Mouse (Mus musculus) myocyte (in vitro differentiated cells): ENCODE measurements at regions not wholly inside any gene's neighbourhood (a gene's known extent, or its start where the extent isn't known, plus 50 kb on each side); places are given as distances from the start of the nearest gene placed in this dataset.

Source experiments
- H3K27me3 ChIP-seq: one replicate; pipeline ENCODE4 v1.6.1; 2011; ENCODE audit not compliant: control insufficient read depth, insufficient read depth, insufficient read length
- H3K36me3 ChIP-seq: one replicate; pipeline ENCODE4 v1.6.1; 2011; ENCODE audit not compliant: control insufficient read depth, insufficient read depth
- H3K4me2 ChIP-seq: one replicate; pipeline ENCODE4 v1.6.1; 2011; ENCODE audit warnings: low read depth, control low read depth
- H3K4me3 ChIP-seq: one replicate; pipeline ENCODE4 v1.5.1; 2011; ENCODE audit warnings: mild to moderate bottlenecking, control low read depth, moderate library complexity
- H3K79me2 ChIP-seq: one replicate; pipeline ENCODE4 v1.6.1; 2011; ENCODE audit not compliant: control insufficient read depth, insufficient read depth
- H3ac ChIP-seq: one replicate; pipeline ENCODE4 v1.6.1; 2011; ENCODE audit not compliant: control insufficient read depth, insufficient read length
- CEBPB ChIP-seq: IDR thresholded peaks from 2 replicates; pipeline ENCODE4 v1.6.1; 2011; ENCODE audit warnings: mild to moderate bottlenecking, moderate library complexity; ENCODE audit not compliant: poor library complexity, insufficient read depth, severe bottlenecking
- E2F4 ChIP-seq: IDR thresholded peaks from one replicate; pipeline ENCODE4 v1.6.1; 2011; ENCODE audit warnings: mild to moderate bottlenecking, control low read depth, moderate library complexity; ENCODE audit not compliant: insufficient read depth
- MAX ChIP-seq: IDR thresholded peaks from one replicate; pipeline ENCODE4 v1.6.1; 2011; ENCODE audit warnings: low read depth, mild to moderate bottlenecking, control low read depth
- MYOD1 ChIP-seq, 3 experiments: IDR thresholded peaks; one replicate each; pipeline ENCODE4 v1.6.1; 2011; ENCODE audit warnings: control low read depth in 2 of 3, low read depth in 2 of 3, mild to moderate bottlenecking in 2 of 3, moderate library complexity in 1 of 3; ENCODE audit not compliant: insufficient read length in 2 of 3, control insufficient read depth in 1 of 3
- MYOG ChIP-seq, 3 experiments: IDR thresholded peaks; one replicate each; pipeline ENCODE4 v1.6.1; 2011; ENCODE audit warnings: control low read depth in 2 of 3, low read depth in 2 of 3, mild to moderate bottlenecking in 2 of 3; ENCODE audit not compliant: insufficient read length in 2 of 3, control insufficient read depth in 1 of 3, insufficient read depth in 1 of 3
- POLR2A ChIP-seq: IDR thresholded peaks from one replicate; pipeline ENCODE4 v1.6.1; 2011; ENCODE audit warnings: low read depth, mild to moderate bottlenecking, control low read depth, moderate library complexity; ENCODE audit not compliant: insufficient read length
- POLR2AphosphoS2 ChIP-seq: IDR thresholded peaks from one replicate; pipeline ENCODE4 v1.6.1; 2011; ENCODE audit warnings: low read depth, control low read depth; ENCODE audit not compliant: insufficient read length
- REST ChIP-seq: IDR thresholded peaks from one replicate; pipeline ENCODE4 v1.6.1; 2011; ENCODE audit warnings: mild to moderate bottlenecking, control low read depth, moderate library complexity; ENCODE audit not compliant: insufficient read depth, insufficient read length
- SRF ChIP-seq: IDR thresholded peaks from one replicate; pipeline ENCODE4 v1.6.1; 2011; ENCODE audit warnings: low read depth; ENCODE audit not compliant: control insufficient read depth, insufficient read length
- TCF12 ChIP-seq: IDR thresholded peaks from one replicate; pipeline ENCODE4 v1.6.1; 2011; ENCODE audit warnings: mild to moderate bottlenecking, control low read depth; ENCODE audit not compliant: poor library complexity, insufficient read depth, severe bottlenecking
- TCF3 ChIP-seq: IDR thresholded peaks from one replicate; pipeline ENCODE4 v1.6.1; 2011; ENCODE audit warnings: low read depth, control low read depth; ENCODE audit not compliant: insufficient read length
- USF1 ChIP-seq: IDR thresholded peaks from one replicate; pipeline ENCODE4 v1.6.1; 2011; ENCODE audit warnings: low read depth, mild to moderate bottlenecking, control low read depth, moderate library complexity

- Histone ChIP-seq H3K4me2 (no peak overlapping the region), H3ac (no peak overlapping the region), H3K36me3 (no peaks in the 10 kb centered on the region), H3K79me2 (no peaks in the 10 kb centered on the region), H3K27me3 (no peaks in the 10 kb centered on the region), H3K4me3 (no peak overlapping the region)
- TF ChIP-seq USF1 (no peak), E2F4 (no peak), POLR2AphosphoS2 (no peak), MYOD1 (IDR thresholded peaks at IDR 0.05; ENCODE audit: control insufficient read depth in 1 of 3, insufficient read length in 2 of 3, low read depth in 2 of 3) (peak in 1 of 3 experiments; percentile 57), SRF (no peak), REST (no peak), TCF3 (no peak), TCF12 (no peak), CEBPB (no peak), MAX (no peak), MYOG (IDR thresholded peaks at IDR 0.05; ENCODE audit: control insufficient read depth in 1 of 3, insufficient read depth in 1 of 3, insufficient read length in 2 of 3, low read depth in 2 of 3) (peak in 1 of 3 experiments; percentile 66), POLR2A (no peak)
These were observed 83.7 kb downstream of the Vegfa start for GRCm38 (mm10) chr17:45948314-45948935.

GRCm38 (mm10) chr17:45945005-45945404 lies 87.2 kb downstream of the Vegfa start:
- H3K79me2 ChIP-seq, result no peaks in the 10 kb centered on the region
- H3K4me2 ChIP-seq, result peak overlapping the region; percentile 34
- TF ChIP-seq MYOG (IDR thresholded peaks at IDR 0.05; ENCODE audit: control insufficient read depth in 1 of 3, insufficient read depth in 1 of 3, insufficient read length in 2 of 3, low read depth in 2 of 3) (peak in 1 of 3 experiments; percentile 68), TCF3 (no peak), POLR2AphosphoS2 (no peak), MAX (no peak), MYOD1 (IDR thresholded peaks at IDR 0.05; ENCODE audit: control insufficient read depth in 1 of 3, insufficient read length in 2 of 3, low read depth in 2 of 3) (peak in 1 of 3 experiments; percentile 19)
- no peak overlapping the region for H3ac ChIP-seq
- H3K36me3 ChIP-seq, result no peaks in the 10 kb centered on the region
- H3K27me3 ChIP-seq, result no peaks in the 10 kb centered on the region
- H3K4me3 ChIP-seq, result no peak overlapping the region

- Histone ChIP-seq H3K4me3 (no peak overlapping the region), H3ac (no peak overlapping the region), H3K36me3 (no peaks in the 10 kb centered on the region), H3K27me3 (no peaks in the 10 kb centered on the region), H3K4me2 (no peak overlapping the region), H3K79me2 (no peaks in the 10 kb centered on the region)
- TF ChIP-seq CEBPB (no peak), MAX (no peak), USF1 (no peak), POLR2A (no peak)
These were observed 88.9 kb downstream of the Vegfa start for GRCm38 (mm10) chr17:45943244-45943643.

- Histone ChIP-seq H3K4me3 (no peak overlapping the region), H3K36me3 (no peaks in the 10 kb centered on the region), H3K27me3 (no peaks in the 10 kb centered on the region), H3K79me2 (no peaks in the 10 kb centered on the region), H3K4me2 (no peak overlapping the region), H3ac (no peak overlapping the region)
- TF ChIP-seq MYOG (IDR thresholded peaks at IDR 0.05; ENCODE audit: control insufficient read depth in 1 of 3, insufficient read depth in 1 of 3, insufficient read length in 2 of 3, low read depth in 2 of 3) (peak in 2 of 3 experiments; percentile 44 to 67), TCF3 (no peak), MYOD1 (IDR thresholded peaks at IDR 0.05; ENCODE audit: control insufficient read depth in 1 of 3, insufficient read length in 2 of 3, low read depth in 2 of 3) (peak in 2 of 3 experiments; percentile 22 to 70)
These were observed 90.2 kb downstream of the Vegfa start for GRCm38 (mm10) chr17:45941890-45942375.

GRCm38 (mm10) chr17:45940121-45940813 lies 91.9 kb downstream of the Vegfa start:
- H3K4me2 ChIP-seq, result no peak overlapping the region
- TF ChIP-seq USF1 (peak; percentile 65), MAX (no peak)
- no peaks in the 10 kb centered on the region for H3K27me3 ChIP-seq
- H3K79me2 ChIP-seq, result no peaks in the 10 kb centered on the region
- no peak overlapping the region for H3ac ChIP-seq
- no peaks in the 10 kb centered on the region for H3K36me3 ChIP-seq
- H3K4me3 ChIP-seq, result no peak overlapping the region
